Mouse (Mus musculus) ES-CJ7 (cell line): ENCODE data around the gene Kcnb1.

Source experiments
- DNase-seq: peaks from one replicate; pipeline ENCODE4 v3.0.0; 2011; ENCODE audit warnings: low read depth, low spot score

Kcnb1 gene

GRCm38 (mm10) chr2:167163600-167163999 lies 26.4 kb downstream of the Kcnb1 start:
- DNase-seq, result no peak

DNA sequence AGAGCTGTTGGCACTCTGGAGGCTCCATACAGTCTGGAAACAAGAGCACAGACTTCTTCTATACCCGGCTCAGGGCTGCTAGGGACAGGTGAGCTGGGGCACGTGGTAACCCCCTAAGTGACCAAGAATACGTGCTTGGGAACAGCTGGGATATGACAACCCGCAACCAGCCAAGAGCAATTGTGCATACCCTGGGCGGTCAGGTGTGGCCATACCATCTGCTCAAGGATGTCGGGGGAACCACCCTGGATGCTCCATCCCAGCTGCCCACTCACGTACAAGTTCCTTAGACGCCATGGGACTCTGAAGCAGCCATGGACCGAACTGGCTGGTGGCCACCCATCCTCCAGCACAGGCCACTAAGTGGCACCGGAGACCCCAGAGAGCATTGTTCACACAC lies 26.8 kb downstream of the Kcnb1 start:
- DNase-seq, result no peak

DNA sequence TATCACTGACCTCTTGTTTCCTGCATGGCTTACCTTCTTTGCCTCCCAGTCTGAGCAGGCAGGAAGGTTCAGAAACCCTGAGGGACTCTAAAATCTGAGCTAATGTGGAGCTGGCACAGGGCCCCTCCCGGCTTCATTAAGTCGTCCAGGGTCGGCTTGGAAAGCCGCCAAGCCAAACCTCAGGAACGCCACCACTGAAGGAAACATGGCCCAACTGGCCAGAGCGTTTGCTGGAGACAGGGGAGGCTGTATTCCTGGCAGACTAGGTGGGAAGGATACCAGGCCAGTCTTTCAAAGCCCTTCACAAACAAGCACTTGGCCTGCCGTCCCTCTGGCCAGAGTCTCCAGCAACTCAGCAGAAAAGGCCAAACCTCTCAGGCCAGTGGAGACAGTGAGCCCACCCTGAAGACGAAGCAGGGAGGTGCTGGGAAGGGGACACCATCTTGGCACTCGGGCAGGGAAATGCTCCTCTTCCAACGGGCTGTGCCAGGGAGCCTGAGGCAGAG lies 27.4 kb downstream of the Kcnb1 start:
- no peak for DNase-seq

- DNase-seq, result no peak
Measured at GRCm38 (mm10) chr2:167159721-167160120, 30.2 kb downstream of the Kcnb1 start.

DNA sequence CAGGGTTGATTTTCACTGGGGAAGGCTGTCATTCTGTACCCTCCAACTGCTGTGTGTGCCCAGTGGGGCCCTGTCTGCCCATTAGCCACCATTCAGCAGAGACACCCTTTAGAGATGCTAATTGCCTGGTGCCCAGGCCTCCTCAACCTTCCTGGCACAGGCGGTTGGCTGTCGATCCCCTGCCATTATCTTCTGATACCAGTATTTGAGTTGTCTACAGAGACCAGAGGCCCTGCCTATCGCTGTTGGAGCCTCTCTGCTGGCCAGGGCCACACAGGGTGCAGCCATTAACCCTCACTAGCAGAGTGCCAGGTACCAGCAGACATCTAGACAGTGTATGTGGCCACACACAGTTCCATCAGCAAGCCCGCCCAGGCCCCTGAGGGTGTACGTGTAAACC lies 31.2 kb downstream of the Kcnb1 start:
- DNase-seq, result no peak

- DNase-seq, result peak; percentile 69
Measured at GRCm38 (mm10) chr2:167156118-167156715, 33.7 kb downstream of the Kcnb1 start.

- no peak for DNase-seq
Measured at GRCm38 (mm10) chr2:167155541-167155973, 34.4 kb downstream of the Kcnb1 start.

DNA sequence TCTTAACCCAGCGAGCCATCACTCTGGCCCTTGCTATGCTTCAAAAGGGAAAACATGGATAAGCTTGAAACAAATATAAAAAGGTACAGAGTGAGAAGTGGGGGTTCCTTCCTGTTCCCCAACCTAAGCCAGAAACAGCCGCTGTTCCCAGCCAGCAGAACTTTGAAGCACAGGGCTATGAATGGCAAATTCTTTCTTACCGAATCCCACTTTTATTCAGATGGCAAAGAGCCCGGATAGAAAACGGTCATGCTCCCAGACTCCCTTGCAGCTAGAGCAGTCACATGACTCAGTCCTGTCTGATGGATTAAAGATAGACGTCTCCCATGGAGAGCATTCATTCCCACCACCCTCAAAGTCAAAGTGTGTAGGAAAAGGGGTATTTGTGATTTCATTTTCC lies 39.1 kb downstream of the Kcnb1 start:
- no peak for DNase-seq

GRCm38 (mm10) chr2:167150135-167150534 lies 39.8 kb downstream of the Kcnb1 start:
- no peak for DNase-seq

- DNase-seq, result no peak
Measured at GRCm38 (mm10) chr2:167149035-167149434, 40.9 kb downstream of the Kcnb1 start.

DNA sequence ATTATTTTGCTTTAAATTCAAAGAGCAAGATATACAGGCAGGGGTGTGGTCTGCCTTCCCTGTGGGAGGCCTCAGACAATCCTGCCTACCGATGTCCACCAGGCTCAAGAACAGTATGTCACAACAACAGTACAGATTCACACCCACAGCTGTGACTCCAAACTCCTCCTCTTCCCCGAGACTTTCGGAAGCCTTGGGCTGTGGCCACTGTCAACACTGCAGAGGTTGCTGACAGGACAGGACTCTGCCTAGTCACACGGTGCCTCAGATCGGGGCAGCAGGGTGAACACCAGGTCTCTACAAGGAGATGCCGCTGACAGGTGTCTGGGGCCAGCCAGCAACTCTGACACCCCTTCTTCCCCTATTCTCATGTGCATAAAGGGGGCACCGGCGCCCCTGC lies 42.2 kb downstream of the Kcnb1 start:
- no peak for DNase-seq

DNA sequence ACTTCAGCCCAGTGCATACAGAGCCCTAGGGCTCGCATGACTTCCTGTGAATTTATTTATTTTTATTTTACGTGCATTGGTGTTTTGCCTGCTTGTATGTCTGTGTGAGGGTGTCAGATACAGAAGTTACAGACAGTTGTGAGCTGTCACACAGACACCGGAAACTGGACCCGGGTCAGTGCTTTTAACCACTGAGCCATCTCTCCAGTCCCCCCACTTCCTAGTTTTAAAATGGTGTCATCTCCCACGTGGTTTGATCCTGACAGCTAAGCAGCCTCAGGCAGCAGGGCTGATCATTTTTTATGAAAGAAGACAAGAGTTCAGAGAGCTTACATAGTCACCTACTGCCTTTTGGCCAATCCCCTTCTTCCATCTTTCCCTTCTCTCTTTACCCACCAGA lies 44.1 kb downstream of the Kcnb1 start:
- no peak for DNase-seq

- peak; percentile 36 for DNase-seq
Measured at GRCm38 (mm10) chr2:167144439-167145307, 45.3 kb downstream of the Kcnb1 start.

- no peak for DNase-seq
Measured at GRCm38 (mm10) chr2:167143914-167144313, 46.0 kb downstream of the Kcnb1 start.

GRCm38 (mm10) chr2:167142282-167142681 lies 47.7 kb downstream of the Kcnb1 start:
- DNase-seq, result no peak

DNA sequence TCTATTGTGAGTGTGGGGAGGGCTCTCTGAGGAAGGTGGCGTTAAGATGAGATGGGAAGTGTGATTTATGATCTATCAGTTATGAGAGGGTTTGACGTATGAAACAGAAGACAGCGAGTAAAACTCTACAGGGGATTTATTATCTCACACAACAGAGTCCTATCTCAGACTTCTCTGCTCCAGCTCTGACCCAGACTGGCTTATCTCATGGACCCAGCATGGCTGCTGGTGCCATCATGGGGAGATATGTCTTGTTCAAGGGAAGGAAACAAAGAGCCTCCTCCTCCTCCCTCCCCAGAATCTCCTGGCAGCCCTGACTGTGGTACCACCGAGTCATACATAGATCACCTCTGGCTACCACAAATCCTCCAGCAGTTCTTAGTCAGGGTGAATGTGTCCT lies 48.1 kb downstream of the Kcnb1 start:
- no peak for DNase-seq

DNA sequence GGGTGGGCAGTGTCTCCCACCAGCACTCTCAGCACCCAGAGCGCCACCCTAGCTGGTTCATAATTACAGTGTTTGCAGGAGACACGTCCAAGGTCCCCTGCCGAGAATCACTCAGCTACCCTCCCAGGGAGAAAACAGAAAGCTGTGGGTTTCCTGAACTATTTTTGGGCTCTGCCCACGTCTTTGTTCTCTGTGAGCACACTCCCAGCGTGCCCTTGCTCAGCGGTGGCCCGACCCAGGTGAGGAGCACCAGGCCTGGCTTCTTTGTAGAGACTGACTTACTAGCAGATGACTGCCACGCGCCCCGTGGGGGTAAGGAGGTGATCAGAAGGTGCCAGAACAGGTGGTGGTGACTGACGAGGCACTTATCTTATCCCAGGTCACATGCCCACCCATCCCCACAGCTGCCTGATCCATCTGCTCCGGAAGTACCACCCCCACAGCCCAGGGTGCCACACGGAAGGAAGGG lies 50.1 kb downstream of the Kcnb1 start:
- DNase-seq, result no peak

GRCm38 (mm10) chr2:167138611-167139010 lies 51.3 kb downstream of the Kcnb1 start:
- DNase-seq, result no peak

DNA sequence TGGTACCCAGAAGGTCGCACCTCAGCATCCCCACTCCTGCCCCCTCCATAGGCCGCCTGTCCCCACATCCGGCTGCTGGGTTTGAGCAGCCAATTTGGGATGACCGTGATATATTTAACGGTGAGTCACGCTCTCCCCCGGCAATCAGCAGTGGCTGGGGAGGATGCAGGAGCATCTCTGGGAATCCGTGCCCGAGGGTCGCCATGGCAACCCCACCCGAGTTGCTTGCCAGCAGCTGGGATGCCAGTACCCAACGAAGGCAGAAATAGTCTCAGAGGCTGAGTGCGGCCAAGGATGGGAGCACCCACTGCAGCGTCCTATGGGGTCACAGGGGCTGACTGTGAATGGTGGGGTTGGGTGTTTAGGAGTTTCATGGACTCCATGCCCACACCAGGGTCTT lies 53.0 kb downstream of the Kcnb1 start:
- DNase-seq, result no peak

DNA sequence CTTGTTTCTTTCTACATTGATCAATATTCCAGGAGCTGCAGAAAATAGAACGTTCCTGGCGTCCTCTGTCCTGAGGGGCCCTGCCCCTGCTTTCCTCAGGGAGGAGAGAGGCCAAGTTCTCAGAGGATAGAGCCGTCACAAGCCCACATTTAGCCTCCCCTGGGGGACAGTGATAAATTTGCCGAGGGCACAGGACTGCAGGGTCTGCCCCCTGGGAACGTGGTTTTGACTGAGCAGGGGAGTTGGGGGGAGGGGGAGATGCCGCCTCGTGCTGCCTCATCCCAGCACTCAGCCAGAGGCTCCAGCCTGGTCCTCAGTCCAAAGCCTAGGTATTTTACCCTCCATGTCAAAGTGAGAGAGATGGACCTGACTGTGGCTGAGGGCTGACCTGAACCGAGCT lies 57.9 kb downstream of the Kcnb1 start:
- DNase-seq, result no peak

DNA sequence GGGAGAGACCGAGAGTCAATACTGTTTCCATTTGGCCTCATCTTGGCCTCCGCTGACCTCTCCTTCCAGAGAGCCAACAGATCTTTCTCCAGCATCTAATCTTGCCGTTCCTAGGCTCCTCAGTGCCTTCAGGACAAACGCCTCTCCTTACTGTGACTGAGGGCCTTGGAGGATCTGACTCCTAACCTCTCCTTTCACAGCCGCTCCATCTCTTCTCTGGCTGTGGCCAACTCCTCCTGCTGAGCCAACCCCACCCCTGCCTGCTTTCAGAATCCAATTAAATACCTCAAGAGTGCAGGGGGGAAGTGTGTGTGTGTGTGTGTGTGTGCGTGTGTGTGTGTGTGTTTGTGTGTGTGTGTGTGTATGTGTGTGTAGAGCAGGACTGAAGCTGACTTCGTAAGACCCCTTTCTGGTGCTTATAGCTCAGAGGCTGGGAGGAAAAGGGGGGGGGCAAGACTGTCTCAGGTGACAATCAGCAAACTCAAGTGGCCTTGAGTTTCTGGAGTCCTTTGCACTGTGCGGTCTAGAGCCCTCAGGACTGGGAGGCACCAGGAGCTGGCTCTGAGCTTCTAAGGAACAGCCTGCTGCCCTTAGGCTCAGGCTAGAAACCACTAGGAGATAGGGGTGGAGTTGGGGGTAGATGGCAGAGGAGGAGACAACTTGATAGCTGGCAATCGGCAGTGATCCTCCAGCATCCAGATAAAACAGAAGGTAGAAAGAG lies 59.7 kb downstream of the Kcnb1 start:
- peak; percentile 16 for DNase-seq

- DNase-seq, result no peak
Measured at GRCm38 (mm10) chr2:167129608-167129955, 60.4 kb downstream of the Kcnb1 start.
